Mouse (Mus musculus): ENCODE measurements around the gene Cst13.

GRCm38 (mm10) chr2:148781709-148782108 lies 38.2 kb upstream of the Cst13 start, which contains the start of gene 8030411F24Rik:
- TF ChIP-seq GATA1 (IDR thresholded peaks at IDR 0.05; ENCODE audit: borderline replicate concordance, low read length) (no peak), FLI1 (IDR thresholded peaks at IDR 0.05; ENCODE audit: low read length) (no peak)

All from megakaryocyte, embryonic 14.5 days (primary cell).